Mouse (Mus musculus): ENCODE measurements around the gene Cnot6. TPM values are rescaled to one million over a fixed set of nuclear protein-coding genes. Genes with fewer than 3 reads are reported as not detected.

Gene Cnot6
- total and polyA plus RNA-seq, 3 experiments = 38.9 to 58.3 (median 49.3) TPM

DNA sequence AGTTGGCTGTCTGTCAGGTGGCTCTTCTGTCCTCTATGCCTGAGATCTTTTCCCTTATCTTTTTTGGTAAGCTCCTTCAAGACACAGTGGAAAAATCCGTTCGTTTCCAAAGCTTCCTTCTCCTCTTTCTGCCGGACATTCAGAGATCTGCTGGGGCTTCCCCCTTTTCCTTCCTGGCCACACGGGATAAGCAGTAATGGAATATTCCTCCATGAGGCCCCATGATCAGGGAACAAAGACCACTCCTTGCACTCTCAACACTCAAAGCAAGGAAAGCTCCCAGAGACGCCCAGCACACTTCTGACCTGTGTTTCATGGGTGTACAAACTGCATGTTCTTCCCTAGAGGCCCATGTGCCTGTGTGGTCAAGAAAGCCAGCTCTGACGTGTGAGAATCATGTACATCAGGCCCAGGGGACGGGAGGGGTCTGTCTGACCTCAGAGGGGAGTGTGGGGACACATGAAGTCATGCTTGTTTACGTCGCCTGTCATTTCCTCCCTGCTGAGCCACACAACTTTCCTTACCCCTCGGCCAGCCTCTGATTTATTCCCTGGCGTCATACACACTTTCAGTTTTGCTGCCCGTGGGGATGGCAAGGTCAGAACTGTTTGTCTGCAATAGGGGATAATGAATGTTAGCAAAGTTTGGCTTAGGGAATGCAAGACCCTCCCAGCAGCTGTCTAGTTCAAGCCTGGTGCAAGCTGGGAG, 42.6 kb upstream of the Cnot6 start:
- Histone ChIP-seq H3K4me3 (ENCODE audit: control insufficient read depth in 1 of 2, insufficient read depth in 1 of 2, low read depth in 2 of 2, low read length in 2 of 2) (no peak overlapping the region), H3K9me3 (replicated peaks; ENCODE audit: insufficient read depth, low read length) (no peaks in the 10 kb centered on the region), H3K27ac (ENCODE audit: control insufficient read depth, low read depth, low read length) (no peak overlapping the region), H3K27me3 (ENCODE audit: control insufficient read depth in 1 of 2, insufficient read depth in 2 of 2, low read length in 2 of 2) (peaks cover under 1 to 4% of the 10 kb centered on the region in 2 experiments; a peak in 3 of 4 replicates), H3K4me1 (ENCODE audit: control insufficient read depth in 1 of 2, insufficient read depth in 2 of 2, low read length in 2 of 2) (no peaks in the 10 kb centered on the region), H3K79me2 (ENCODE audit: control insufficient read depth, insufficient read depth, low read length, poor library complexity) (no peaks in the 10 kb centered on the region), H3K9ac (ENCODE audit: control insufficient read depth, low read depth, low read length, poor library complexity, severe bottlenecking) (no peak overlapping the region), H3K36me3 (ENCODE audit: control insufficient read depth in 1 of 2, insufficient read depth in 2 of 2, low read length in 2 of 2) (no peaks in the 10 kb centered on the region)
- DNase-seq (ENCODE audit: low read depth, low spot score) = no peak
- no peak for TF ChIP-seq MAX (IDR thresholded peaks at IDR 0.05; ENCODE audit: low read length)
- TF ChIP-seq ZNF384 (IDR thresholded peaks at IDR 0.05; ENCODE audit: low read depth, low read length) = no peak

DNA sequence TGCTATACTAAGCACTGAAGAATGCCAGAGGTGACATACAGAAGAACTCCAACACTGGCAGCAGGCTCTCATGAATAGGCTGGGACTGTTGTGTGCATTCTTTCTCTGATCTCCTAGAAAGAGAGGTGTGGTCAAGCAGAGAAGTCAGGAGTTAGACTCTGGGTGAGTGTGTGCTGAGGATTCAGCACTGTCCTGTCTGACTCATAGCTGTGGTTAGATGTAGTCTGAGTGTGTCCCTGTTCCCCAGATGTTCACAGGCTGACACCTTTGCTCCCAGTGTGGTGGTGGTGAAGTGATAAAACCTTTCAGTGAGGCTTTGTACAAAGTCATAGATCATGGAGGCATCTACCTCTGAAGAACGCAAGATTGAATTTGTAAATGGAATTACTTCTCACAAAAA, 34.2 kb upstream of the Cnot6 start:
- H3K79me2 ChIP-seq (ENCODE audit: control insufficient read depth, insufficient read depth, low read length, poor library complexity) = no peaks in the 10 kb centered on the region
- no peaks in the 10 kb centered on the region for H3K4me1 ChIP-seq (ENCODE audit: control insufficient read depth in 1 of 2, insufficient read depth in 2 of 2, low read length in 2 of 2)
- H3K27me3 ChIP-seq (ENCODE audit: control insufficient read depth in 1 of 2, insufficient read depth in 2 of 2, low read length in 2 of 2) = peaks cover 0 to 1% of the 10 kb centered on the region in 2 experiments; a peak in 2 of 4 replicates
- peak; percentile 52 for DNase-seq (ENCODE audit: low read depth, low spot score)
- H3K4me3 ChIP-seq (ENCODE audit: control insufficient read depth in 1 of 2, insufficient read depth in 1 of 2, low read depth in 2 of 2, low read length in 2 of 2) = no peak overlapping the region
- no peak overlapping the region for H3K9ac ChIP-seq (ENCODE audit: control insufficient read depth, low read depth, low read length, poor library complexity, severe bottlenecking)
- H3K36me3 ChIP-seq (ENCODE audit: control insufficient read depth in 1 of 2, insufficient read depth in 2 of 2, low read length in 2 of 2) = no peaks in the 10 kb centered on the region
- no peaks in the 10 kb centered on the region for H3K9me3 ChIP-seq (replicated peaks; ENCODE audit: insufficient read depth, low read length)
- no peak overlapping the region for H3K27ac ChIP-seq (ENCODE audit: control insufficient read depth, low read depth, low read length)
- TF ChIP-seq ZKSCAN1 (IDR thresholded peaks at IDR 0.05; ENCODE audit: low read depth, low read length) (no peak), TAL1 (IDR thresholded peaks at IDR 0.05; ENCODE audit: low read length) (peak; percentile 47), RAD21 (IDR thresholded peaks at IDR 0.05; ENCODE audit: low read depth, low read length) (no peak), ELF1 (IDR thresholded peaks at IDR 0.05; ENCODE audit: low read depth, low read length) (no peak), SIN3A (IDR thresholded peaks at IDR 0.05; ENCODE audit: low read length) (no peak), CHD1 (IDR thresholded peaks at IDR 0.05; ENCODE audit: low read depth, low read length) (no peak)

DNA sequence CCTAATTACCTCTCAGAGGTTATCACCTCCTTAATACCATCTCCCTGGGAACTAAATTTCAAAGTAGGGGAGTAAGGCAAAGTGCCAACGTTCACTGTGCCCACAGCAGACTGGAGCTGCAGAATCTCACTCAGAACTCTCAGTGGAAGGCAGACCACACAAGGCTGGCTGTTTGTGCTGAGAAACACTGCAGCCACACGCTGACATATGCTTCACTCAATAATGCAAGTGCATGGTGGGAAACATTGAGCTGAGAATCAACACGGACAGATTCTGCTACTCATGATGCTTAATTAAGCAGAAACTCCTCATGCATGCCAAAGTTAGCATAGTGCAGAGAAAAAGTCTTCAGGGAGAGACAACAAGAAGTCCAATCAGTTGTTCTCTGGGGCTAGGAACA, 33.3 kb upstream of the Cnot6 start:
- DNase-seq (ENCODE audit: low read depth, low spot score) = no peak
- H3K27me3 ChIP-seq (ENCODE audit: control insufficient read depth in 1 of 2, insufficient read depth in 2 of 2, low read length in 2 of 2) = peaks cover 0 to 1% of the 10 kb centered on the region in 2 experiments; a peak in 2 of 4 replicates
- H3K9me3 ChIP-seq (replicated peaks; ENCODE audit: insufficient read depth, low read length) = no peaks in the 10 kb centered on the region
- H3K27ac ChIP-seq (ENCODE audit: control insufficient read depth, low read depth, low read length) = no peak overlapping the region
- no peak for TF ChIP-seq CTCF (IDR thresholded peaks at IDR 0.05 in 2 of 3, conservative IDR thresholded peaks at IDR 0.05 in 1 of 3; ENCODE audit: control insufficient read depth in 1 of 3, insufficient read depth in 1 of 3, low read depth in 2 of 3, low read length in 3 of 3, poor library complexity in 1 of 3, severe bottlenecking in 1 of 3)
- no peak for TF ChIP-seq KAT2A (conservative IDR thresholded peaks at IDR 0.05; ENCODE audit: low read depth, low read length)
- no peak for TF ChIP-seq MAFK (IDR thresholded peaks at IDR 0.05; ENCODE audit: borderline replicate concordance, low read depth, low read length)
- TF ChIP-seq NRF1 (IDR thresholded peaks at IDR 0.05; ENCODE audit: insufficient read depth, low read depth, low read length, poor library complexity, severe bottlenecking) = no peak
- TF ChIP-seq MYB (IDR thresholded peaks at IDR 0.05; ENCODE audit: low read depth, low read length) = no peak
- no peak for TF ChIP-seq E2F4 (IDR thresholded peaks at IDR 0.05; ENCODE audit: borderline replicate concordance, low read depth, low read length)
- no peak for TF ChIP-seq RCOR1 (IDR thresholded peaks at IDR 0.05; ENCODE audit: low read depth, low read length)
- TF ChIP-seq POLR2A (IDR thresholded peaks at IDR 0.05; ENCODE audit: control insufficient read depth in 1 of 2, insufficient read depth in 1 of 2, low read depth in 1 of 2, low read length in 2 of 2, poor library complexity in 1 of 2) = no peak
- no peak for TF ChIP-seq EP300 (IDR thresholded peaks at IDR 0.05; ENCODE audit: low read depth in 1 of 2, low read length in 2 of 2)
- TF ChIP-seq GABPA (IDR thresholded peaks at IDR 0.05; ENCODE audit: low read depth, low read length) = no peak
- TF ChIP-seq UBTF (IDR thresholded peaks at IDR 0.05; ENCODE audit: borderline replicate concordance, insufficient read depth, low read depth, low read length) = no peak
- TF ChIP-seq MXI1 (IDR thresholded peaks at IDR 0.05; ENCODE audit: low read depth, low read length) = no peak
- TF ChIP-seq ETS1 (IDR thresholded peaks at IDR 0.05; ENCODE audit: low read depth, low read length) = no peak
- no peak for TF ChIP-seq TCF12 (IDR thresholded peaks at IDR 0.05; ENCODE audit: low read depth, low read length)
- TF ChIP-seq ZNF384 (IDR thresholded peaks at IDR 0.05; ENCODE audit: low read depth, low read length) = no peak
- H3K36me3 ChIP-seq (ENCODE audit: control insufficient read depth in 1 of 2, insufficient read depth in 2 of 2, low read length in 2 of 2) = no peaks in the 10 kb centered on the region
- no peaks in the 10 kb centered on the region; a peak in 1 of 4 replicates for H3K4me1 ChIP-seq (ENCODE audit: control insufficient read depth in 1 of 2, insufficient read depth in 2 of 2, low read length in 2 of 2)
- H3K9ac ChIP-seq (ENCODE audit: control insufficient read depth, low read depth, low read length, poor library complexity, severe bottlenecking) = no peak overlapping the region
- H3K4me3 ChIP-seq (ENCODE audit: control insufficient read depth in 1 of 2, insufficient read depth in 1 of 2, low read depth in 2 of 2, low read length in 2 of 2) = no peak overlapping the region
- H3K79me2 ChIP-seq (ENCODE audit: control insufficient read depth, insufficient read depth, low read length, poor library complexity) = no peaks in the 10 kb centered on the region
